Mouse (Mus musculus): ENCODE results near the gene Acly.

- TF ChIP-seq CTCF (IDR thresholded peaks at IDR 0.05; ENCODE audit: low read depth) (no peak), EP300 (IDR thresholded peaks at IDR 0.05; ENCODE audit: low read depth) (no peak)
Observed at GRCm38 (mm10) chr11:100576256-100576655, 48.5 kb upstream of the Acly start.
